32 mouse cellular contexts compared by ENCODE assay signal in the genomic region with DNA sequence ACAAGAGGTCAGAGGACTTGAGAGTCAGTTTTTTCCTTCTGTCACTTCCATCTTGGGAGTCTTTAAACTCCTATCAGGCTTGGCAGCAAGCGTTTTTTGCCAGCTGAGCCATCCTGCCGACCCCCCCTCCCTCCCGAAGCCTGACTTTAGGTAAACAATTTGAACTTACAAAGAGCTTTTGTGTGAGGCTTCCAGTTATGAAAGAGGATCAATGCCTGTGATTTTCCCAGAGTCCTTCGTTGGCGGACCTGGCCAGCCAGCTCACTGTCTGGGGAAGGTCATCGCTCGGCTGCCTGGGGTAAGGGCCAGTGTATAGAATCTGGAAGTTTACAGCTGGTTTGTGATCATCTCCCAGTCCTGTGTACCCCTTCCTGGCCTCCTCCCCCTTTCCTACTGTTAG. TPM values are rescaled to one million over a fixed set of nuclear protein-coding genes. Genes with fewer than 3 reads are reported as not detected.
DNase-seq lines count a peak whose midpoint lies in the region; ATAC-seq lines count a peak whose summit lies in the region.
"Had no signal": no experiment of that assay in that cellular context is flagged by ENCODE, and none has a peak within 500 bp of the region (broad histone marks: within the 10 kb centered on the region; RNA-seq: fewer than 3 reads in every experiment).

No protein-coding gene starts in this region.

- no peak overlapping the region for H3K4me3 ChIP-seq in forebrain, embryonic 13.5 days
- no peak overlapping the region for H3K4me3 ChIP-seq in forebrain, embryonic 16.5 days (replicated peaks; ENCODE audit: low read length)
- H3K4me3 ChIP-seq in midbrain, embryonic 10.5 days = no peak overlapping the region
- H3K4me3 ChIP-seq in midbrain, embryonic 14.5 days (replicated peaks; ENCODE audit: low read depth, low read length) = no peak overlapping the region
- H3K4me3 ChIP-seq: embryonic facial prominence, embryonic 13.5 days; limb, embryonic 12.5 days; lung, embryonic 15.5 days; megakaryocyte, embryonic 14.5 days; stomach, embryonic 15.5 days had no signal

- peaks cover 4% of the 10 kb centered on the region; the same call in 1 of the 2 replicates for H3K36me3 ChIP-seq in forebrain, embryonic 13.5 days (ENCODE audit: poor library complexity, severe bottlenecking)
- no peaks in the 10 kb centered on the region for H3K36me3 ChIP-seq in forebrain, embryonic 16.5 days (ENCODE audit: control insufficient read depth, insufficient read depth)
- H3K36me3 ChIP-seq in midbrain, embryonic 10.5 days = peaks cover 3% of the 10 kb centered on the region
- H3K36me3 ChIP-seq in midbrain, embryonic 14.5 days (ENCODE audit: control insufficient read depth, insufficient read depth, low read length) = 0 out of 2 replicates have a peak, but pooled peaks cover 3% of the 10 kb centered on the region
- H3K36me3 ChIP-seq: lung, embryonic 15.5 days; stomach, embryonic 15.5 days had no signal

- no peak overlapping the region for H3K4me2 ChIP-seq in forebrain, embryonic 13.5 days
- no peak overlapping the region for H3K4me2 ChIP-seq in forebrain, embryonic 16.5 days (ENCODE audit: low read length)
- no peak overlapping the region for H3K4me2 ChIP-seq in midbrain, embryonic 14.5 days (ENCODE audit: low read length)
- H3K4me2 ChIP-seq: embryonic facial prominence, embryonic 13.5 days; limb, embryonic 12.5 days; liver, embryonic 11.5 days; lung, embryonic 15.5 days; stomach, embryonic 15.5 days had no signal

- WGBS in forebrain, embryonic 13.5 days = 17% methylated on average over 7 of the region's 7 CpGs
- 22% methylated on average over 7 of the region's 7 CpGs for WGBS in forebrain, embryonic 16.5 days
- WGBS in midbrain, embryonic 10.5 days = 50% methylated on average over 7 of the region's 7 CpGs
- WGBS in midbrain, embryonic 14.5 days = 27% methylated on average over 7 of the region's 7 CpGs

- H3K27me3 ChIP-seq in forebrain, embryonic 13.5 days = no peaks in the 10 kb centered on the region
- H3K27me3 ChIP-seq in forebrain, embryonic 16.5 days (replicated peaks; ENCODE audit: control insufficient read depth, insufficient read depth, low read length) = no peaks in the 10 kb centered on the region
- no peaks in the 10 kb centered on the region for H3K27me3 ChIP-seq in midbrain, embryonic 10.5 days (ENCODE audit: low read depth, poor library complexity, severe bottlenecking)
- no peaks in the 10 kb centered on the region for H3K27me3 ChIP-seq in midbrain, embryonic 14.5 days (ENCODE audit: control insufficient read depth, insufficient read depth, low read length)
- H3K27me3 ChIP-seq: embryonic facial prominence, embryonic 13.5 days; limb, embryonic 12.5 days; lung, embryonic 15.5 days; Patski; stomach, embryonic 15.5 days had no signal

- H3K27ac ChIP-seq in forebrain, embryonic 13.5 days = no peak overlapping the region
- H3K27ac ChIP-seq in forebrain, embryonic 16.5 days (ENCODE audit: low read length) = no peak overlapping the region
- peak overlapping the region; percentile 56 for H3K27ac ChIP-seq in midbrain, embryonic 10.5 days (replicated peaks)
- H3K27ac ChIP-seq in midbrain, embryonic 14.5 days (replicated peaks; ENCODE audit: low read depth, low read length) = no peak overlapping the region
- H3K27ac ChIP-seq: embryonic facial prominence, embryonic 13.5 days; limb, embryonic 12.5 days; lung, embryonic 15.5 days; stomach, embryonic 15.5 days had no signal

- no peaks in the 10 kb centered on the region for H3K9me3 ChIP-seq in forebrain, embryonic 13.5 days (replicated peaks)
- H3K9me3 ChIP-seq in forebrain, embryonic 16.5 days (ENCODE audit: control insufficient read depth, low read length) = no peaks in the 10 kb centered on the region
- no peaks in the 10 kb centered on the region for H3K9me3 ChIP-seq in midbrain, embryonic 10.5 days (replicated peaks)
- no peaks in the 10 kb centered on the region for H3K9me3 ChIP-seq in midbrain, embryonic 14.5 days (ENCODE audit: control insufficient read depth, low read length)
- H3K9me3 ChIP-seq: embryonic facial prominence, embryonic 13.5 days; G1E; limb, embryonic 12.5 days; lung, embryonic 15.5 days; stomach, embryonic 15.5 days had no signal

- ATAC-seq in forebrain, embryonic 13.5 days = no peak
- ATAC-seq in forebrain, embryonic 16.5 days = no peak
- ATAC-seq in midbrain, embryonic 14.5 days (ENCODE audit: low FRiP score, low TSS enrichment) = no peak
- ATAC-seq: intestine, postnatal 0 days; Patski had no signal

- H3K4me1 ChIP-seq in forebrain, embryonic 13.5 days = peaks cover 9% of the 10 kb centered on the region; the same call in 1 of the 2 replicates
- no peaks in the 10 kb centered on the region for H3K4me1 ChIP-seq in forebrain, embryonic 16.5 days (replicated peaks; ENCODE audit: control insufficient read depth, insufficient read depth, low read length)
- peaks cover 21% of the 10 kb centered on the region for H3K4me1 ChIP-seq in midbrain, embryonic 10.5 days
- H3K4me1 ChIP-seq in midbrain, embryonic 14.5 days (ENCODE audit: control insufficient read depth, insufficient read depth, low read length) = no peaks in the 10 kb centered on the region
- H3K4me1 ChIP-seq: embryonic facial prominence, embryonic 13.5 days; limb, embryonic 12.5 days; lung, embryonic 15.5 days had no signal

- 0 out of 2 replicates have a peak overlapping the region, but pooled peaks have one; percentile 1 for H3K9ac ChIP-seq in forebrain, embryonic 13.5 days
- H3K9ac ChIP-seq in forebrain, embryonic 16.5 days (replicated peaks; ENCODE audit: low read depth, low read length) = no peak overlapping the region
- H3K9ac ChIP-seq in midbrain, embryonic 14.5 days (replicated peaks; ENCODE audit: low read length) = no peak overlapping the region; the same call in 1 of the 2 replicates
- H3K9ac ChIP-seq: embryonic facial prominence, embryonic 13.5 days; limb, embryonic 12.5 days; lung, embryonic 15.5 days; stomach, embryonic 15.5 days had no signal

- DNase-seq in midbrain, embryonic 10.5 days (ENCODE audit: low spot score) = no peak
- no peak for DNase-seq in midbrain, embryonic 14.5 days
- peak; percentile 14 for DNase-seq in retina, postnatal 1 day
- no peak for DNase-seq in retina, embryonic 14.5 days (ENCODE audit: low spot score)
- DNase-seq in right cerebral cortex, postnatal 25 days = no peak
- DNase-seq: adrenal gland, postnatal 14 days; cerebellum, adult 11 months; cerebellum, adult 9-11 months; embryo, embryonic 11 days; gastrocnemius, postnatal 14 days; heart, postnatal 14 days; kidney, adult 9 months; kidney, postnatal 10 days; layer of hippocampus, adult 9-11 months; right cerebral cortex, postnatal 14 days; thymus, adult 18-20 months; thymus, postnatal 25 days had no signal

RNA-seq across cellular contexts. Expression of a gene that starts 1.3 kb away (rescaled TPM):
- polyA plus RNA-seq in forebrain, embryonic 13.5 days (2015; fragmentation: Nextera tagmentation; extraction: Ambion mirVana) = 0.67 and 0.75 TPM in 2 replicates
- 0.51 and 1.1 TPM in 2 replicates for polyA plus RNA-seq in forebrain, embryonic 16.5 days (2015; fragmentation: Nextera tagmentation; extraction: Ambion mirVana)
- 0.22 and 0.23 TPM in 2 replicates for polyA plus RNA-seq in midbrain, embryonic 10.5 days (2016; fragmentation: Nextera tagmentation; extraction: Ambion mirVana)
- polyA plus RNA-seq in midbrain, embryonic 14.5 days (2014; fragmentation: Nextera tagmentation; extraction: Ambion mirVana) = 0.36 and 0.59 TPM in 2 replicates
- polyA plus RNA-seq: G1E; intestine, postnatal 0 days had no signal

RNA-seq across cellular contexts. Expression of a gene that starts 8.4 kb away (rescaled TPM):
- polyA plus RNA-seq in forebrain, embryonic 13.5 days (2015; fragmentation: Nextera tagmentation; extraction: Ambion mirVana) = 38.3 and 38.6 TPM in 2 replicates
- polyA plus RNA-seq in forebrain, embryonic 16.5 days (2015; fragmentation: Nextera tagmentation; extraction: Ambion mirVana) = 47.5 and 48.4 TPM in 2 replicates
- 31.0 and 34.0 TPM in 2 replicates for polyA plus RNA-seq in midbrain, embryonic 10.5 days (2016; fragmentation: Nextera tagmentation; extraction: Ambion mirVana)
- 35.2 and 35.9 TPM in 2 replicates for polyA plus RNA-seq in midbrain, embryonic 14.5 days (2014; fragmentation: Nextera tagmentation; extraction: Ambion mirVana)

RNA-seq across cellular contexts. Expression of a gene that starts 38.3 kb away (rescaled TPM):
- not detected in 2 replicates for polyA plus RNA-seq in forebrain, embryonic 13.5 days (2015; fragmentation: Nextera tagmentation; extraction: Ambion mirVana)
- not detected in 2 replicates for polyA plus RNA-seq in forebrain, embryonic 16.5 days (2015; fragmentation: Nextera tagmentation; extraction: Ambion mirVana)
- polyA plus RNA-seq in midbrain, embryonic 10.5 days (2016; fragmentation: Nextera tagmentation; extraction: Ambion mirVana) = not detected in 2 replicates
- not detected in 2 replicates for polyA plus RNA-seq in midbrain, embryonic 14.5 days (2014; fragmentation: Nextera tagmentation; extraction: Ambion mirVana)
- polyA plus RNA-seq: embryonic facial prominence, embryonic 13.5 days; forebrain, embryonic 11.5 days; G1E; hindbrain, embryonic 11.5 days; intestine, postnatal 0 days; large intestine, adult 2 months; limb, embryonic 12.5 days; liver, embryonic 16.5 days; lung, embryonic 15.5 days had no signal
